In genomic region chr16:10958307-10958706, GRCm38 (mm10) we compare ENCODE assay signal across 7 mouse cellular contexts.
DNase-seq lines count a peak whose midpoint lies in the region; ATAC-seq lines count a peak whose summit lies in the region.
"Not testable (repeated sequence)": the region's sequence is repeated elsewhere in the genome, so short reads cannot be mapped to it uniquely, and the experiment has no call there.

No protein-coding gene starts in this region.

- not testable (repeated sequence) for H3K4me3 ChIP-seq in embryonic facial prominence, embryonic 13.5 days; forebrain, embryonic 14.5 days (ENCODE audit: low read depth, low read length); hindbrain, embryonic 10.5 days; limb, embryonic 11.5 days (ENCODE audit: low read depth, low read length)
- peak overlapping the region; percentile 18 for H3K4me3 ChIP-seq in megakaryocyte, embryonic 14.5 days (replicated peaks)

- DNase-seq in forebrain, embryonic 14.5 days (ENCODE audit: low spot score); hindbrain, embryonic 10.5 days (ENCODE audit: low spot score); limb, embryonic 11.5 days (ENCODE audit: low spot score): not testable (repeated sequence)
- DNase-seq in monocyte, adult 2 months (ENCODE audit: low read depth in 1 of 2, low spot score in 2 of 2): peak; percentile 28 to 40

- peak overlapping the region; percentile 64; the same call in 1 of the 2 replicates for H3K27ac ChIP-seq in embryonic facial prominence, embryonic 13.5 days
- peak overlapping the region; percentile 87 for H3K27ac ChIP-seq in forebrain, embryonic 14.5 days (ENCODE audit: low read depth, low read length)
- H3K27ac ChIP-seq in hindbrain, embryonic 10.5 days: peak overlapping the region; percentile 80
- H3K27ac ChIP-seq in limb, embryonic 11.5 days (replicated peaks; ENCODE audit: low read depth, low read length): 0 out of 2 replicates have a peak overlapping the region, but pooled peaks have one; percentile 32

- H3K9ac ChIP-seq in embryonic facial prominence, embryonic 13.5 days; forebrain, embryonic 14.5 days (ENCODE audit: low read length); limb, embryonic 11.5 days (ENCODE audit: low read length): not testable (repeated sequence)

- peaks cover 52% of the 10 kb centered on the region for H3K36me3 ChIP-seq in embryonic facial prominence, embryonic 13.5 days
- not testable (repeated sequence) for H3K36me3 ChIP-seq in forebrain, embryonic 14.5 days (ENCODE audit: control insufficient read depth, insufficient read depth, low read length); limb, embryonic 11.5 days (ENCODE audit: control insufficient read depth, insufficient read depth, low read length)
- peaks cover 73% of the 10 kb centered on the region for H3K36me3 ChIP-seq in hindbrain, embryonic 10.5 days
- H3K36me3 ChIP-seq in megakaryocyte, embryonic 14.5 days (replicated peaks; ENCODE audit: low read length): peaks cover 95% of the 10 kb centered on the region

- H3K9me3 ChIP-seq in embryonic facial prominence, embryonic 13.5 days; forebrain, embryonic 14.5 days (replicated peaks; ENCODE audit: control insufficient read depth, low read length); hindbrain, embryonic 10.5 days; limb, embryonic 11.5 days (ENCODE audit: control insufficient read depth, low read length); megakaryocyte, embryonic 14.5 days: not testable (repeated sequence)

- not testable (repeated sequence) for H3K4me2 ChIP-seq in embryonic facial prominence, embryonic 13.5 days; forebrain, embryonic 14.5 days (ENCODE audit: low read length); limb, embryonic 11.5 days (ENCODE audit: low read depth, severe bottlenecking)

- peaks cover 45% of the 10 kb centered on the region for H3K4me1 ChIP-seq in embryonic facial prominence, embryonic 13.5 days
- peaks cover 28% of the 10 kb centered on the region for H3K4me1 ChIP-seq in forebrain, embryonic 14.5 days (ENCODE audit: control insufficient read depth, insufficient read depth, low read length)
- H3K4me1 ChIP-seq in hindbrain, embryonic 10.5 days (replicated peaks): peaks cover 39% of the 10 kb centered on the region
- H3K4me1 ChIP-seq in limb, embryonic 11.5 days (ENCODE audit: control insufficient read depth, insufficient read depth, low read length): not testable (repeated sequence)
- H3K4me1 ChIP-seq in megakaryocyte, embryonic 14.5 days: peaks cover 54% of the 10 kb centered on the region

- ATAC-seq in activated CD4-positive, CD25-positive, alpha-beta regulatory T cell, adult 4 months: peak; percentile 14
- not testable (repeated sequence) for ATAC-seq in embryonic facial prominence, embryonic 13.5 days (ENCODE audit: insufficient number of reproducible peaks, insufficient read depth, low FRiP score, low TSS enrichment, low read depth); forebrain, embryonic 14.5 days; limb, embryonic 11.5 days (ENCODE audit: insufficient number of reproducible peaks, low FRiP score, low TSS enrichment, low read depth)

- not testable (repeated sequence) for H3K27me3 ChIP-seq in embryonic facial prominence, embryonic 13.5 days; forebrain, embryonic 14.5 days (replicated peaks; ENCODE audit: control insufficient read depth, insufficient read depth, low read length); hindbrain, embryonic 10.5 days (ENCODE audit: insufficient read depth, poor library complexity, severe bottlenecking); limb, embryonic 11.5 days (ENCODE audit: control insufficient read depth, insufficient read depth, low read length); megakaryocyte, embryonic 14.5 days (replicated peaks)

- WGBS in embryonic facial prominence, embryonic 13.5 days: 93% methylated on average over 12 of the region's 12 CpGs
- 96% methylated on average over 12 of the region's 12 CpGs for WGBS in forebrain, embryonic 14.5 days
- WGBS in hindbrain, embryonic 10.5 days: 92% methylated on average over 12 of the region's 12 CpGs
- WGBS in limb, embryonic 11.5 days: 94% methylated on average over 12 of the region's 12 CpGs

Comparison
In these comparisons a context has a peak if more than half of its experiments do, and no peak if none do; other contexts are left out.
1. H3K27ac ChIP-seq: peak in every context shown above with its lines; median percentile 87 in forebrain, embryonic 14.5 days; 80 in hindbrain, embryonic 10.5 days; 64 in embryonic facial prominence, embryonic 13.5 days; 32 in limb, embryonic 11.5 days.